Comparison of ENCODE assay signal across 21 mouse cellular contexts in the genomic region with DNA sequence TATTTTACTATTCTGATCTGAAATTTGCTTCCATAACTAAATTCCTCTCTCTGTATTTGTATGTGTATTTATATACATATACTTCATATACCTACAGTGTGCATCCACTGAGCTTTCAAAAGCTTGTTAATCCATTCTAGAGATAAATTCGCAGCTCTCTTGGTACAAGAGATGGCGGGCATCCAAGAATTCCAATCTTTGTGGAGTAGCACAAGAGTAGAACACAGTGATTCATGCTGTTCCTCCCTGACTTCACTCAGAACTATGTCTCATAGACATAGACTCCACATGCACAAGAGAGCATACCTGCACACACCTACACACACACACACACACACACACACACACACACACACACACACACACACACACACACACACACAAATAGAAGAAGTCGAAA. TPM values are rescaled to one million over a fixed set of nuclear protein-coding genes. Genes with fewer than 3 reads are reported as not detected.
A peak's percentile ranks its signal among the peaks of the same experiment; 100 is the strongest.
DNase-seq lines count a peak whose midpoint lies in the region; ATAC-seq lines count a peak whose summit lies in the region.
"Had no signal": no experiment of that assay in that cellular context is flagged by ENCODE, and none has a peak within 500 bp of the region (broad histone marks: within the 10 kb centered on the region; RNA-seq: fewer than 3 reads in every experiment).

No protein-coding gene starts in this region.

- peak; percentile 48 for DNase-seq in adrenal gland, postnatal 10 days
- no peak for DNase-seq in adrenal gland, postnatal 4 days (ENCODE audit: low spot score in 2 of 2)
- DNase-seq in heart, embryonic 10.5 days (ENCODE audit: low spot score) = no peak
- peak; percentile 21 for DNase-seq in lung, postnatal 14 days
- DNase-seq in lung, adult 18-20 months = no peak
- DNase-seq in right cerebral cortex, postnatal 10 days (ENCODE audit: low spot score in 2 of 2) = peak; percentile 36 to 44
- DNase-seq in layer of hippocampus, adult 9-11 months = no peak
- DNase-seq: embryo, embryonic 11 days; gastrocnemius, adult 2 months; thymus, postnatal 36 days had no signal

- no peaks in the 10 kb centered on the region for H3K9me3 ChIP-seq in heart, embryonic 15.5 days (replicated peaks)
- H3K9me3 ChIP-seq in heart, embryonic 10.5 days = no peaks in the 10 kb centered on the region
- H3K9me3 ChIP-seq: forebrain, embryonic 12.5 days; neural tube, embryonic 15.5 days had no signal

- no peaks in the 10 kb centered on the region for H3K27me3 ChIP-seq in heart, embryonic 15.5 days
- H3K27me3 ChIP-seq in heart, embryonic 10.5 days (ENCODE audit: insufficient read depth, poor library complexity, severe bottlenecking) = no peaks in the 10 kb centered on the region
- H3K27me3 ChIP-seq: CH12.LX; forebrain, embryonic 12.5 days; neural tube, embryonic 15.5 days had no signal

- ATAC-seq in heart, embryonic 15.5 days (replicated peaks; ENCODE audit: insufficient number of reproducible peaks, insufficient read depth, low FRiP score, low read depth) = no peak
- ATAC-seq: inflammation-experienced regulatory T-cells, adult 6 months had no signal

- H3K9ac ChIP-seq in heart, embryonic 15.5 days = no peak overlapping the region
- H3K9ac ChIP-seq: forebrain, embryonic 12.5 days; neural tube, embryonic 15.5 days had no signal

- 35% methylated on average over 3 of the region's 3 CpGs for WGBS in heart, embryonic 15.5 days
- WGBS in heart, embryonic 10.5 days = 73% methylated on average over 3 of the region's 3 CpGs

- H3K4me1 ChIP-seq in heart, embryonic 15.5 days (replicated peaks) = peaks cover 10% of the 10 kb centered on the region
- no peaks in the 10 kb centered on the region for H3K4me1 ChIP-seq in heart, embryonic 10.5 days
- H3K4me1 ChIP-seq: forebrain, embryonic 12.5 days; neural tube, embryonic 15.5 days had no signal

- H3K4me3 ChIP-seq in heart, embryonic 15.5 days = no peak overlapping the region
- H3K4me3 ChIP-seq in heart, embryonic 10.5 days = no peak overlapping the region
- H3K4me3 ChIP-seq: forebrain, embryonic 12.5 days; gastrocnemius, adult 2 months; neural tube, embryonic 15.5 days had no signal

- no peak overlapping the region for H3K4me2 ChIP-seq in heart, embryonic 15.5 days
- H3K4me2 ChIP-seq: forebrain, embryonic 12.5 days; liver, embryonic 11.5 days; neural tube, embryonic 15.5 days had no signal

- H3K36me3 ChIP-seq in heart, embryonic 15.5 days = peaks cover 12% of the 10 kb centered on the region
- peaks cover 24% of the 10 kb centered on the region; the same call in 1 of the 2 replicates for H3K36me3 ChIP-seq in heart, embryonic 10.5 days
- H3K36me3 ChIP-seq: neural tube, embryonic 15.5 days had no signal

- peak overlapping the region; percentile 16; the same call in 1 of the 2 replicates for H3K27ac ChIP-seq in heart, embryonic 15.5 days
- no peak overlapping the region for H3K27ac ChIP-seq in heart, embryonic 10.5 days
- H3K27ac ChIP-seq: forebrain, embryonic 12.5 days; gastrocnemius, adult 2 months; neural tube, embryonic 15.5 days; stomach, postnatal 0 days had no signal

RNA-seq across cellular contexts. Expression of gene Cep85, which starts 14.5 kb away (rescaled TPM):
- 10 to 100 TPM; 20.8 to 28.2 TPM for total RNA-seq in adrenal gland, postnatal 10 days (2021)
- total RNA-seq in adrenal gland, postnatal 4 days (2021) = 10 to 100 TPM; 26.1 to 26.6 TPM
- polyA plus RNA-seq in heart, embryonic 15.5 days (2015; fragmentation: Nextera tagmentation; extraction: Ambion mirVana) = 38.2 and 42.0 TPM in 2 replicates
- polyA plus RNA-seq in heart, embryonic 10.5 days (2016; fragmentation: Nextera tagmentation; extraction: Ambion mirVana) = 28.2 and 31.1 TPM in 2 replicates

RNA-seq across cellular contexts. Expression of gene Gm7534, which starts 30.4 kb away (rescaled TPM):
- total RNA-seq in adrenal gland, postnatal 10 days (2021) = not detected
- total RNA-seq in adrenal gland, postnatal 4 days (2021) = not detected
- polyA plus RNA-seq in heart, embryonic 15.5 days (2015; fragmentation: Nextera tagmentation; extraction: Ambion mirVana) = not detected in 2 replicates
- polyA plus RNA-seq in heart, embryonic 10.5 days (2016; fragmentation: Nextera tagmentation; extraction: Ambion mirVana) = not detected in 2 replicates
- total RNA-seq: CH12.LX; gastrocnemius, adult 2 months; heart, postnatal 36 days; left cerebral cortex, postnatal 36 days had no signal
- polyA plus RNA-seq: forebrain, embryonic 12.5 days; inflammation-experienced regulatory T-cells, adult 6 months; large intestine, adult 2 months; liver, embryonic 11.5 days; lung, embryonic 16.5 days; neural tube, embryonic 15.5 days; stomach, postnatal 0 days had no signal

RNA-seq across cellular contexts. Expression of gene Sh3bgrl3, which starts 43.8 kb away (rescaled TPM):
- 100 to 1,000 TPM in 1 of 2 experiments, 10 to 100 TPM in 1; 94.4 to 103 TPM for total RNA-seq in adrenal gland, postnatal 10 days (2021)
- 100 to 1,000 TPM; 108 to 111 TPM for total RNA-seq in adrenal gland, postnatal 4 days (2021)
- 174 and 239 TPM in 2 replicates for polyA plus RNA-seq in heart, embryonic 15.5 days (2015; fragmentation: Nextera tagmentation; extraction: Ambion mirVana)
- 188 and 243 TPM in 2 replicates for polyA plus RNA-seq in heart, embryonic 10.5 days (2016; fragmentation: Nextera tagmentation; extraction: Ambion mirVana)

RNA-seq across cellular contexts. Expression of gene Catsper4, which starts 54.8 kb away (rescaled TPM):
- total RNA-seq in adrenal gland, postnatal 10 days (2021) = not detected
- not detected for total RNA-seq in adrenal gland, postnatal 4 days (2021)
- 0.09 TPM in 1 of 2 replicates, not detected in the other for polyA plus RNA-seq in heart, embryonic 15.5 days (2015; fragmentation: Nextera tagmentation; extraction: Ambion mirVana)
- polyA plus RNA-seq in heart, embryonic 10.5 days (2016; fragmentation: Nextera tagmentation; extraction: Ambion mirVana) = not detected in 2 replicates
- total RNA-seq: CH12.LX; heart, postnatal 36 days; left cerebral cortex, postnatal 36 days had no signal
- polyA plus RNA-seq: forebrain, embryonic 12.5 days; inflammation-experienced regulatory T-cells, adult 6 months; liver, embryonic 11.5 days; neural tube, embryonic 15.5 days had no signal

Comparison
In these comparisons a context has a peak if more than half of its experiments do, and no peak if none do; other contexts are left out.
1. DNase-seq: peak in adrenal gland, postnatal 10 days (single experiment), lung, postnatal 14 days (single experiment) and right cerebral cortex, postnatal 10 days (2 of 2); none in adrenal gland, postnatal 4 days (0 of 2), heart, embryonic 10.5 days (single experiment), lung, adult 18-20 months (0 of 2) and layer of hippocampus, adult 9-11 months (single experiment).